Mouse (Mus musculus): ENCODE measurements around the gene Vldlr.

Gene Vldlr

GRCm38 (mm10) chr19:27233386-27233785 lies 17.1 kb downstream of the Vldlr start:
- DNase-seq (ENCODE audit: low read depth, low spot score), result no peak

DNA sequence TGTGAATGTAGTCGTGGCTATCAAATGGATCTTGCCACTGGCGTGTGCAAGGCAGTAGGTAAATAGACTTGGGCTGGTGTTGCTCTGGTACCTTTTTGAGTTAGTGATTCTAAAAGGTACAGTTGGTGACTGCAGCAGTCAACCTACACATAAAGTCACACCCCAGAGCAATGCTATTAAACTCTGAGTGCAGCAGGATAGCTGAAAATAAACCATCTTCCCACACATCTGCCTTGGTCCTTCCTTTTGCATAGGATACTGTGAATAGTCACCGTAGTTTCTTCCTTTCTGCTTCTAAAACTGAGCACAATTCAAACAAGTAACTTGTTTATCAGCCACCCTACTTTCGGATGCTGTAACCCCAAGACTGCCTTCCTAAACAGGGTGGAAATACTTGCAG lies 23.6 kb downstream of the Vldlr start:
- DNase-seq (ENCODE audit: low read depth, low spot score), result no peak

DNA sequence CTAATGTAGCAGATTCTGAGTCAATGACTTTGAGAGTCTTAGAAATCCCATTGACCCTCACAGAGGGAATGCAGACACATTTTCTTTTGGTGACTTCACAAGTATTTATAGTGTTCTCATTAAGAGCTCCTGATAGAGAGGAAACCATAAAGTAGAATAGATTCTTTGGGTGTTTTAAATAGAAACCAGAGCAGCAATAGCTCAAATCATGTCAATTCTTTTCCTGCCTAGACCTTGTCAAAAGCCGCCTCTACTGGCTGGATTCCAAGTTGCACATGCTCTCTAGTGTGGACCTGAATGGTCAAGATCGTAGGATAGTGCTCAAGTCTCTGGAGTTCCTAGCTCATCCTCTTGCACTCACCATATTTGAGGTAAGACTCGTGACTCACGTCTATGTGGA lies 27.2 kb downstream of the Vldlr start:
- DNase-seq (ENCODE audit: low read depth, low spot score), result no peak

GRCm38 (mm10) chr19:27254756-27255155 lies 38.5 kb downstream of the Vldlr start:
- no peak for DNase-seq (ENCODE audit: low read depth, low spot score)

GRCm38 (mm10) chr19:27255678-27256077 lies 39.4 kb downstream of the Vldlr start:
- no peak for DNase-seq (ENCODE audit: low read depth, low spot score)

DNA sequence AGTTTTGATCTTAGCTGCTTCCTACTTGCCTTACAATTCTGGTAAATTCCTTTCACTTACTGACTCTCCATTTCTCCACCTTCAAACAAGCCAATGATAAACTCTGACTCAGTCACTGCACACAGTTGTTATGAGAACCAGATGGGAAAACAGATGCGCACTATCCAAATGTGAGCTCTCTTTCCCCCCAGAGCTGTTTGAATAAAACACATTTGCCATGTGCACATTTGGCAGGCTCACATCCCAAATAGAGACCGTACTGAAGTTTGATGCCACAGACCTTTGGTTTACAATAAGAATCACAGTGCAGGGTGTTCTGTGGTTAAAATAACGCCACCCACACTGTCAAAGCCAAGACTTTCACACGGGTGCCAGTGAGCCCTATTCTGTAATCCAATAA lies 43.8 kb downstream of the Vldlr start:
- DNase-seq (ENCODE audit: low read depth, low spot score), result no peak

DNA sequence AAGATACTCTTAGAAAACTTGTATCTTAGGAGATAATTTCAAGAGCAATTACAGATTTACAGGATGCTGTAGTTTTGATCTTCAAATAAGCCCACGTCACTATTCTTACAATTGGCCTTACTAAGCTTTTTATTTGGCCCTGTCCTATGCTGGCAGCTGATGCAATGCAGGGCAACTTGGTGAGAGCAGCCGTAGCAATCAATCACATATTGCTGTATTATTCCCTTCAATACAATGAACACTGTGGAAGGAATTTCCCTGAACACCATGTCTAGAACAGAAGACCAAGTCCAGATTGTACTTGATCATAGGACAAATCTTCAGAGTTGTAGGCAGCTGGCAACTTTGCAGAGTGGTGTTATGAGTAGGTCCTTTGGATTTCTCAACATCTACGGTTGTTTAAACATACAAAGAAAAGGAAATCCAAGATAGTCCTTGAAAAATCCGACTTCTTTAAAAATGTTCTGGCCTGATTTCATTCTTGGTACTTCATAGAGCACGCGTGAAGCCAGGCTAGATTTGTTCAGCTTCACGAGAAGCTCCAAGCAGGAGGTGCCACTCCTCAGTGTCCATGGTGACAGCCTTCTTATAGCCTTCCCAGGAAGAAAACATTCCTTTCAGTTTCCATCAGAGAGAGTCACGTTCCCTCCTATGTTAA lies 44.5 kb downstream of the Vldlr start:
- DNase-seq (ENCODE audit: low read depth, low spot score), result no peak

DNA sequence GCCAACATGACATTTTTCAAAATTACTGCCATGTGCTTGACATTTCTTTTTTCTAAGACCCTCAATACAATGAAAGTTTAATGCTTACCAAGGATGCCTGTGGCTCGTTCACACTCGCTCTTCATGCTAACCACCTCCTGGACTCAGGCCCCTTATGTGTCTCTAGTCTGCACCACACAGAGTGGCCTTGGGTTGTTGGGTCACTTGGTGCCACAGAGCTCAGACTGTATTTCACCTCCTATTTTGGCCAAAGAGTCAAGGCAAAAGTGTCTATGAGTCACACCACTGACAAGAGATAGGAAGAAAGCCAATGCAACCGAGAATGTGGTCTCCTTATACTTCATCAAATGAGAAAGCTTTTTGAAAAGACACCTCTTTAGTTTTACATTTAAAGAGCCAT lies 45.9 kb downstream of the Vldlr start:
- DNase-seq (ENCODE audit: low read depth, low spot score), result no peak

GRCm38 (mm10) chr19:27273385-27273784 lies 57.1 kb downstream of the Vldlr start:
- DNase-seq (ENCODE audit: low read depth, low spot score), result no peak

- DNase-seq (ENCODE audit: low read depth, low spot score), result no peak
Measured at GRCm38 (mm10) chr19:27274382-27274781, 58.1 kb downstream of the Vldlr start.

- DNase-seq (ENCODE audit: low read depth, low spot score), result no peak
Measured at GRCm38 (mm10) chr19:27279174-27279573, 62.9 kb downstream of the Vldlr start.
